26 mouse cellular contexts compared by ENCODE assay signal in the genomic region with DNA sequence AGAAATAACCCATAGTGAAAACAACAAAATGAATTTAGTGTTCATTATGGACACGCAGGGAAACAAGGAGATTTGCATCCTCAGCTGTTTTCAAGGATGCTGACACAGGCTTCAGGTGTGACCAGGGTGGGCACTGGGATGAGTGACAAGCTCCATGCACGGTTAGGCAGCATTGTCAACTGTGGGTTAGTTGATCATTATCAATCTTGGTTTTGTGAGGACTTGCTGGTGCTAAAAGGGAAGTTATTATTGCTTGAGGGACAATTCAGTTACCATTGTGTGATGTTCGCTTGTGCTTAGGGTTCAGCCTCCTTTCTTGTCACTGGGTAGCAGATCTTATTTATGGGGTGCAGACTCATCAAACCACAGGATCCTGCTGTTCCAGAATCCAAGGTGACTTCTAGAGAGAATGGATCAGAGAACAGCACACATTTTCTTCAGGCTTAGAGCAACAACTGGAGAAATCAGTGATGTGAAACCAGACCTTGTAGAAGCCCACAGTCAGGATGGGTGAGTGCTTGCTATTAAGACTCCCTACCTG.
"Had no signal": no experiment of that assay in that cellular context is flagged by ENCODE, and none has a peak within 500 bp of the region (broad histone marks: within the 10 kb centered on the region; RNA-seq: fewer than 3 reads in every experiment).

No protein-coding gene starts in this region.

- H3K27ac ChIP-seq: gastrocnemius, adult 2 months; heart, adult 2 months; heart, embryonic 13.5 days; heart, embryonic 15.5 days; hindbrain, embryonic 13.5 days; hindbrain, embryonic 15.5 days; hindbrain, postnatal 0 days; kidney, embryonic 15.5 days; kidney, postnatal 0 days; limb, embryonic 13.5 days; limb, embryonic 15.5 days; liver, embryonic 12.5 days; liver, embryonic 14.5 days had no signal

- H3K4me3 ChIP-seq: gastrocnemius, adult 2 months; heart, adult 2 months; heart, embryonic 13.5 days; heart, embryonic 15.5 days; hindbrain, embryonic 13.5 days; hindbrain, embryonic 15.5 days; kidney, embryonic 15.5 days; limb, embryonic 13.5 days; limb, embryonic 15.5 days; liver, embryonic 12.5 days had no signal

- H3K36me3 ChIP-seq: heart, embryonic 13.5 days; heart, embryonic 15.5 days; hindbrain, embryonic 13.5 days; hindbrain, embryonic 15.5 days; kidney, embryonic 15.5 days; limb, embryonic 13.5 days; limb, embryonic 15.5 days; liver, embryonic 12.5 days had no signal

- H3K9me3 ChIP-seq: heart, embryonic 13.5 days; heart, embryonic 15.5 days; hindbrain, embryonic 13.5 days; hindbrain, embryonic 15.5 days; kidney, embryonic 15.5 days; limb, embryonic 13.5 days; limb, embryonic 15.5 days had no signal

- DNase-seq: gastrocnemius, adult 2 months; gastrocnemius, postnatal 10 days; gastrocnemius, postnatal 25 days; heart, adult 2 months; heart, postnatal 4 days; kidney, adult 11 months; kidney, adult 2 months; kidney, adult 9 months; kidney, postnatal 14 days; kidney, postnatal 36 days; layer of hippocampus, adult 9-11 months; layer of hippocampus, postnatal 36 days; left cerebral cortex, postnatal 4 days had no signal

- ATAC-seq: hindbrain, postnatal 0 days; intestine, embryonic 16.5 days; liver, embryonic 12.5 days had no signal

- H3K4me2 ChIP-seq: heart, embryonic 11.5 days; heart, embryonic 13.5 days; heart, embryonic 15.5 days; hindbrain, embryonic 13.5 days; hindbrain, embryonic 15.5 days; kidney, embryonic 15.5 days; limb, embryonic 13.5 days; limb, embryonic 15.5 days; liver, embryonic 12.5 days had no signal

- H3K27me3 ChIP-seq: heart, embryonic 13.5 days; heart, embryonic 15.5 days; hindbrain, embryonic 13.5 days; hindbrain, embryonic 15.5 days; kidney, embryonic 15.5 days; limb, embryonic 13.5 days; limb, embryonic 15.5 days; liver, embryonic 12.5 days had no signal

- H3K9ac ChIP-seq: heart, embryonic 13.5 days; heart, embryonic 15.5 days; hindbrain, embryonic 13.5 days; hindbrain, embryonic 15.5 days; kidney, embryonic 15.5 days; limb, embryonic 13.5 days; limb, embryonic 15.5 days; liver, embryonic 12.5 days; liver, embryonic 14.5 days had no signal

- H3K4me1 ChIP-seq: heart, embryonic 13.5 days; heart, embryonic 15.5 days; hindbrain, embryonic 13.5 days; hindbrain, embryonic 15.5 days; kidney, embryonic 15.5 days; limb, embryonic 13.5 days; limb, embryonic 15.5 days; liver, embryonic 12.5 days had no signal
